Mouse (Mus musculus) liver, embryonic 15.5 days (tissue): Measurements from ENCODE around the gene Zfp628. TPM values are rescaled to one million over a fixed set of nuclear protein-coding genes. Genes with fewer than 3 reads are reported as not detected.
A peak's percentile ranks its signal among the peaks of the same experiment; 100 is the strongest.
"Not testable (repeated sequence)": the region's sequence is repeated elsewhere in the genome, so short reads cannot be mapped to it uniquely, and the experiment has no call there.

Experiments
- ATAC-seq: fragments of 200-750 bp; cut with Nextera tagmentation; 2 replicates; pipeline ENCODE4 v1.8.0; 2017; ENCODE audit warnings: moderate number of reproducible peaks, mild to moderate bottlenecking, moderate library complexity; ENCODE audit not compliant: insufficient read depth
- H3K27ac ChIP-seq: fragments of 300-500 bp; sonication (generic); replicated peaks from 2 replicates; pipeline ENCODE4 v1.5.1; 2015; ENCODE audit warnings: mild to moderate bottlenecking, inconsistent platforms
- H3K27me3 ChIP-seq: fragments of 300-500 bp; sonication (generic); 2 replicates; pipeline ENCODE4 v1.6.1; 2015; ENCODE audit warnings: mild to moderate bottlenecking, inconsistent platforms
- H3K36me3 ChIP-seq: fragments of 300-500 bp; sonication (generic); replicated peaks from 2 replicates; pipeline ENCODE4 v1.6.1; 2015; ENCODE audit warnings: moderate library complexity, mild to moderate bottlenecking, inconsistent platforms
- H3K4me1 ChIP-seq: fragments of 300-500 bp; sonication (generic); replicated peaks from 2 replicates; pipeline ENCODE4 v1.6.1; 2015; ENCODE audit warnings: inconsistent platforms
- H3K4me2 ChIP-seq: fragments of 300-500 bp; sonication (generic); 2 replicates; pipeline ENCODE4 v1.6.1; 2015; ENCODE audit warnings: moderate library complexity, mild to moderate bottlenecking, inconsistent platforms
- H3K4me3 ChIP-seq: fragments of 300-500 bp; sonication (generic); replicated peaks from 2 replicates; pipeline ENCODE4 v1.5.1; 2015; ENCODE audit warnings: mild to moderate bottlenecking, inconsistent platforms
- H3K9ac ChIP-seq: fragments of 300-500 bp; sonication (generic); 2 replicates; pipeline ENCODE4 v1.6.1; 2015; ENCODE audit warnings: moderate library complexity, mild to moderate bottlenecking, inconsistent platforms
- H3K9me3 ChIP-seq: fragments of 300-500 bp; sonication (generic); replicated peaks from 2 replicates; pipeline ENCODE4 v1.6.1; 2016; ENCODE audit warnings: inconsistent platforms
- WGBS: fragments of 180-500 bp; shearing (Covaris S2); methylation state at CpG from one replicate; pipeline ENCODE4 v1.1.7; 2015; ENCODE audit warnings: mixed read lengths; ENCODE audit not compliant: insufficient replicate concordance; 5-methylcytosine and 5-hydroxymethylcytosine counted together
- polyA plus RNA-seq: library from polyadenylated mRNA; unstranded; fragments of >200 nt; fragmentation: Nextera tagmentation; extraction: Ambion mirVana; gene quantifications from 2 replicates; pipeline ENCODE4 v1.2.1, GENCODE M21; 2015

The Zfp628 gene
- 1.7 TPM in 2 replicates for polyA plus RNA-seq

GRCm38 (mm10) chr7:4915007-4915665 is at the start of gene Zfp628:
Gene Zfp628 (plus strand): TSS chr7:4915217.
- under 1% methylated on average over 56 of the region's 56 CpGs for WGBS
- H3K36me3 ChIP-seq = peaks cover 27% of the 10 kb centered on the region
- H3K27ac ChIP-seq = peak within 1 kb of the TSS; percentile 94
- peak within 1 kb of the TSS; percentile 93 for H3K9ac ChIP-seq
- H3K9me3 ChIP-seq = no peaks in the 10 kb centered on the region
- peaks cover 6% of the 10 kb centered on the region; the same call in 1 of the 2 replicates for H3K27me3 ChIP-seq
- ATAC-seq = peak; percentile 88
- peak within 1 kb of the TSS; percentile 92 for H3K4me3 ChIP-seq
- peak within 1 kb of the TSS; percentile 72 for H3K4me2 ChIP-seq
- H3K4me1 ChIP-seq = peaks cover 26% of the 10 kb centered on the region

- H3K4me1 ChIP-seq = peaks cover 23% of the 10 kb centered on the region
- ATAC-seq = peak; percentile 100
- 3% methylated on average over 40 of the region's 40 CpGs for WGBS
- H3K27me3 ChIP-seq = 0 out of 2 replicates have a peak, but pooled peaks cover 3% of the 10 kb centered on the region
- H3K27ac ChIP-seq = peak overlapping the region; percentile 61; the same call in 1 of the 2 replicates
- peak overlapping the region; percentile 86 for H3K4me2 ChIP-seq
- H3K9me3 ChIP-seq = no peaks in the 10 kb centered on the region
- H3K9ac ChIP-seq = peak overlapping the region; percentile 69
- no peaks in the 10 kb centered on the region for H3K36me3 ChIP-seq
- H3K4me3 ChIP-seq = peak overlapping the region; percentile 69
Observed at GRCm38 (mm10) chr7:4865579-4866493, 49.2 kb upstream of the Zfp628 start.

GRCm38 (mm10) chr7:4866631-4867180 is 48.3 kb upstream of the Zfp628 start:
- no peak for ATAC-seq
- H3K36me3 ChIP-seq = no peaks in the 10 kb centered on the region
- WGBS = 31% methylated on average over 10 of the region's 10 CpGs

GRCm38 (mm10) chr7:4870133-4870532 is 44.9 kb upstream of the Zfp628 start, which contains the start of gene Isoc2b:
Gene Isoc2b (minus strand): TSS chr7:4870258.
- WGBS = 45% methylated on average over 6 of the region's 6 CpGs
- H3K27me3 ChIP-seq = 0 out of 2 replicates have a peak, but pooled peaks cover 3% of the 10 kb centered on the region
- ATAC-seq = no peak

More at GRCm38 (mm10) chr7:4866631-4867180, 48.3 kb upstream of the Zfp628 start:
- peak overlapping the region; percentile 69 for H3K9ac ChIP-seq
- H3K4me3 ChIP-seq = peak overlapping the region; percentile 69
- no peaks in the 10 kb centered on the region for H3K9me3 ChIP-seq
- H3K4me1 ChIP-seq = peaks cover 23% of the 10 kb centered on the region
- H3K4me2 ChIP-seq = peak overlapping the region; percentile 86
- peak overlapping the region; percentile 59; the same call in 1 of the 2 replicates for H3K27ac ChIP-seq
- 0 out of 2 replicates have a peak, but pooled peaks cover 3% of the 10 kb centered on the region for H3K27me3 ChIP-seq

GRCm38 (mm10) chr7:4876753-4877221 is 38.2 kb upstream of the Zfp628 start, which contains the start of gene Isoc2a:
Gene Isoc2a (plus strand): TSS chr7:4877153.
- H3K27me3 ChIP-seq = no peaks in the 10 kb centered on the region
- under 1% methylated on average over 22 of the region's 22 CpGs for WGBS
- H3K4me3 ChIP-seq = peak within 1 kb of the TSS; percentile 66
- no peaks in the 10 kb centered on the region for H3K9me3 ChIP-seq
- H3K9ac ChIP-seq = peak within 1 kb of the TSS; percentile 58
- peak; percentile 99 for ATAC-seq
- H3K4me1 ChIP-seq = peaks cover 34% of the 10 kb centered on the region
- H3K36me3 ChIP-seq = no peaks in the 10 kb centered on the region
- H3K27ac ChIP-seq = peak within 1 kb of the TSS; percentile 76
- peak within 1 kb of the TSS; percentile 95 for H3K4me2 ChIP-seq

More at GRCm38 (mm10) chr7:4870133-4870532, 44.9 kb upstream of the Zfp628 start, which contains the start of gene Isoc2b:
- Histone ChIP-seq H3K4me1 (peaks cover 21% of the 10 kb centered on the region), H3K36me3 (no peaks in the 10 kb centered on the region), H3K9me3 (no peaks in the 10 kb centered on the region), H3K9ac (no peak within 1 kb of the TSS), H3K4me2 (no peak within 1 kb of the TSS), H3K4me3 (no peak within 1 kb of the TSS), H3K27ac (no peak within 1 kb of the TSS)

GRCm38 (mm10) chr7:4877226-4877625 is 37.8 kb upstream of the Zfp628 start:
- peak overlapping the region; percentile 66 for H3K4me3 ChIP-seq
- H3K4me1 ChIP-seq = peaks cover 34% of the 10 kb centered on the region
- H3K4me2 ChIP-seq = peak overlapping the region; percentile 95
- peak overlapping the region; percentile 58 for H3K9ac ChIP-seq
- H3K9me3 ChIP-seq = no peaks in the 10 kb centered on the region
- no peaks in the 10 kb centered on the region for H3K27me3 ChIP-seq
- peak; percentile 22 for ATAC-seq
- 8% methylated on average over 11 of the region's 11 CpGs for WGBS
- peaks cover 3% of the 10 kb centered on the region; the same call in 1 of the 2 replicates for H3K36me3 ChIP-seq
- H3K27ac ChIP-seq = peak overlapping the region; percentile 71

- no peaks in the 10 kb centered on the region for H3K27me3 ChIP-seq
- H3K9me3 ChIP-seq = no peaks in the 10 kb centered on the region
- no peak for ATAC-seq
- H3K4me1 ChIP-seq = peaks cover 34% of the 10 kb centered on the region
- peak overlapping the region; percentile 71; the same call in 1 of the 2 replicates for H3K27ac ChIP-seq
- peak overlapping the region; percentile 66 for H3K4me3 ChIP-seq
- no peak overlapping the region; the same call in 1 of the 2 replicates for H3K9ac ChIP-seq
- H3K4me2 ChIP-seq = peak overlapping the region; percentile 95
- peaks cover 4% of the 10 kb centered on the region; the same call in 1 of the 2 replicates for H3K36me3 ChIP-seq
Observed at GRCm38 (mm10) chr7:4878186-4878585, 36.8 kb upstream of the Zfp628 start.

- H3K9me3 ChIP-seq, ATAC-seq, H3K36me3 ChIP-seq, H3K27me3 ChIP-seq, H3K9ac ChIP-seq, H3K27ac ChIP-seq, H3K4me2 ChIP-seq, H3K4me3 ChIP-seq: not testable (repeated sequence)
- WGBS = 68% methylated on average over 1 of the region's 1 CpGs
- H3K4me1 ChIP-seq = peaks cover 34% of the 10 kb centered on the region
Observed at GRCm38 (mm10) chr7:4879036-4879435, 36.0 kb upstream of the Zfp628 start.

GRCm38 (mm10) chr7:4886680-4887079 is 28.3 kb upstream of the Zfp628 start:
- Histone ChIP-seq H3K4me2 (no peak overlapping the region), H3K36me3 (peaks cover 4% of the 10 kb centered on the region), H3K27ac (no peak overlapping the region), H3K27me3 (no peaks in the 10 kb centered on the region), H3K9ac (no peak overlapping the region), H3K9me3 (no peaks in the 10 kb centered on the region), H3K4me3 (no peak overlapping the region), H3K4me1 (no peaks in the 10 kb centered on the region)
- 59% methylated on average over 4 of the region's 4 CpGs for WGBS
- ATAC-seq = no peak

- 68% methylated on average over 11 of the region's 11 CpGs for WGBS
- ATAC-seq = no peak
- H3K9me3 ChIP-seq = no peaks in the 10 kb centered on the region
- H3K27me3 ChIP-seq = no peaks in the 10 kb centered on the region
- H3K4me1 ChIP-seq = peaks cover 15% of the 10 kb centered on the region
- no peak overlapping the region for H3K4me2 ChIP-seq
- H3K9ac ChIP-seq = no peak overlapping the region
- H3K27ac ChIP-seq = no peak overlapping the region
- H3K36me3 ChIP-seq = no peaks in the 10 kb centered on the region
- no peak overlapping the region for H3K4me3 ChIP-seq
Observed at GRCm38 (mm10) chr7:4895186-4895585, 19.8 kb upstream of the Zfp628 start.
